Mouse (Mus musculus) MN1 (cell line): ENCODE results near the gene Ube2s.
A peak's percentile ranks its signal among the peaks of the same experiment; 100 is the strongest.
"Not testable (repeated sequence)": the region's sequence is repeated elsewhere in the genome, so short reads cannot be mapped to it uniquely, and the experiment has no call there.

Experiments
- DNase-seq: peaks from one replicate; pipeline ENCODE4 v3.0.0-alpha.2; 2016; ENCODE audit warnings: low spot score

Gene Ube2s

DNA sequence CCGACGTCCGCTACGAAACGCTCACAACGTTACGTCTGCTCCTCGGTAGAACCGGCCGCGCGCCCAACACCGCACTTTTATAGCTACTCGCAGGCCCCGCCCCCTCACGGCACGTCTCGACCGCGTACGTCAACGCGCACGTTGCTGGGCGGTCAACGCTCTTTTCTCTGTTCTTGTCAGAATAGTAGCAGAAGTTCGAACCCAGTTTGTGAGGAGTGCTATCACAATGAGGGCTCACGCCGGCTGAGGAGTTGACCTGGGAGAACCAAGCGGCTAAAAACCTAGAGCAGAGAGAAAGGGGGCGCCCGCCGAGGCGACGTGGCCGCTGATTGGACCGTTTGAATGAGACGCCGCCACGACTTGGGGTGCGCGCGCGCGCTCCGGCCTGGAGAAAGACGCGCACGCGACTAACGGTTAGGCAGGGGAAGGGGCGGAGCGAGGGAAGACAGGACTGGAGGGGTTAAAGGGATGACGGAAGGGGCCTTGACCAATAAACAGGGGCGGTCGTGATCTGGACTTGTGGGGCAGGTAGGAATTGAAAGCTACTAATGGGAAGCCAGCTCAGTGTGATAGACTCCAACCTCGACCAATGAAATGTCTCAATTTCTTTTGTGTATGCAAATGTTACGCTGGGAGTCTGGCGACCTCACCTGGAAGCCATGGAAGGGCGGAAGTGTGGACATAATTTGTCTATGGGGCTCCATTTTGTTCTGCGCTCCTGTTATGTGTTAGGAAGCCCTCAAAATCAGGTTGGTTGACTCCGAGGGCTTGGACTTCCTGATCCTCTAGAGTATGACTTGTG lies at the start of gene Ube2s:
Gene Ube2s, minus strand, starts transcription at position 288 of the 802 bp plus-strand sequence.
- DNase-seq = peak; percentile 98

DNA sequence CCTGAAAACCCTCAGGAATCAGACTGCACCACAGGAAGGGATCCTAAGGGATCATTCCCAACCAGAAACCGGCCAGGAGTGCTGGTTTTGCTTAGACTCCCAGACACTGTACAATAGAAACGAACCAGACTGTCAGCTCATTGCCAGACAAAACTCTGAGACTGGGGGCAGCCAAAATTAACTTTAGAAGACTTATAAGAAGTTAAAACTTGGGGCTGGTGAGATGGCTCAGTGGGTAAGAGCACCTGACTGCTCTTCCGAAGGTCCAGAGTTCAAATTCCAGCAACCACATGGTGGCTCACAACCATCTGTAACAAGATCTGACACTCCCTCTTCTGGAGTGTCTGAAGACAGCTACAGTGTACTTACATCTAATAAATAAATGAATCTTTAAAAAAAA lies 48.5 kb upstream of the Ube2s start:
- DNase-seq = not testable (repeated sequence)

DNA sequence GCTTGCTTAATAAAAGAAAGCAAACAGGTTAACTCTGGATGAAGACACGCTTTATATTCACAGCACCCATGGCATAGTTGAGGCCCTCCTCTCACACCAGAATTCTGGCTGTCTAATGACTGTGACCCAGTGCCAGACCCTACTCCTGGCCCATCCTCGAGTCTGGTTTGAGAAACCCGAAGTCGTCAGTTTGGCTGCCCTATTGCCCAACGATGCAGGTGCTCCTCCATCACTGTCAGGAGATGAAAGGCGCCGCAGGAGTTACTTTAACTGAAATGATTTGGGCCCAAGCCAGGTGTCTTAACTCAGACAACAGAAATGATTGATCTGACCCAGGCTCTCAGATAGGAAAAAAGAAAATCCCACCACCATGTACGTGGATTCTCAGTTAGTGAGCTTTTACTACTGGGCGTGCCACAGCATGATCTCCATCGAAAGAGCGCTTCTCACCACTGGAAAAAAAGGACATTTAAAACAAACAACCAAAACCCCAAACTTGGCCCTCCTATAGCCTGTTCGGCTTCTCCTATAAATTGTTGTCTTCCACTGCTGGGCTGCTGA lies 47.1 kb upstream of the Ube2s start:
- no peak for DNase-seq

DNA sequence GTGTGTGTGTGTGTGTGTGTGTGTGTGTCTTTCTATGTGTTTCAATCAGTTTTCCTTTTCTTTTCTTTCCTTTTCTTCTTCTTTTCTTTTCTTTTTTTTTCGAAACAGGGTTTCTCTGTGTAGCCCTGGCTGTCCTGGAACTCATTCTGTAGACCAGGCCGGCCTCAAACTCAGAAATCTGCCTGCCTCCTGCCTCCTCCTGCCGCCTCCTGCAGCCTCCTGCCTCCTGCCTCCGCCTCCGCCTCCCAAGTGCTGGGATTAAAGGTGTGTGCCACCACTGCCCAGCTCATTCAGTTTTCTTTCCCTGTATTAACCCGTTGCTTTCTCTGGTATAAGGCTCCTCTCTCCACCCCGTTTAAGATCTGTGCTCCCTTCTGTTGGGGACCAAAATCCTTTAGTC lies 44.9 kb upstream of the Ube2s start:
- no peak for DNase-seq

DNA sequence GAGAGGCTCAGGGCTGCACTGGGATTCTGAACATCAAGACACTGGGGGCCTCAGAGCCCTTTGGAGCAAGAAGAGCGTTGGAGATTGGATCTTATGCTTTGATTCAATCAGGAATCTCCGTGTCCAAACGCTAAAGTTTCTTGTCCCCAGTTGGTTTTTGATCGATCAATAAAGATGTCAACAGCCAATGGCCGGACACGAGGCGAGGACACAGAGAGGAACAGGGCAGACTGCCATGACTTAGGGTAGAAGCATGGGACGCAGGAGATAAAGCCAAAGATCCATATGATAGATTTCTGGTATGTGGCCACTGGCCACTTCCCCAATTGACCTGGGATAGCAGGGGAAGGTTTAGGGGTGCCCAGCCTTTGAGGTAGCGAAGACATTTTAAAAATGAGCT lies 44.1 kb upstream of the Ube2s start:
- no peak for DNase-seq

DNA sequence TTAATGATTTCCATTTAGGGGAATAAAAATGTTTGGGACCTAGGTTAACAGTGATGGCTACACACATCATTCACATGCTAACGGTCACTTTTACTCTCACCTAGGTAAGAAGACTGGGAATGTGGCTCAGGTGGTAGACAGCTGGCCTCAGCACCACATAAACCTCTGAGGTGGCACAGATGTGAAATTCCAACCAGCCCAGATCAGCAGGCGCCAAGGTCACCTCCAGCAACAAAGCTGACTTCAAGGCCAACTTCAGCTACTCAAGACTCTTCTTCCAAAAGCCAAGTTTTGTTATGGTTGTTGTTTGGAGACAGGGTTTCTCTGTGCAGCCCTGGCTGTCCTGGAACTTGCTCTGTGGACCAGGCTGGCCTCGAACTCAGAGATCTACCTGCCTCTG lies 41.2 kb upstream of the Ube2s start:
- no peak for DNase-seq

DNA sequence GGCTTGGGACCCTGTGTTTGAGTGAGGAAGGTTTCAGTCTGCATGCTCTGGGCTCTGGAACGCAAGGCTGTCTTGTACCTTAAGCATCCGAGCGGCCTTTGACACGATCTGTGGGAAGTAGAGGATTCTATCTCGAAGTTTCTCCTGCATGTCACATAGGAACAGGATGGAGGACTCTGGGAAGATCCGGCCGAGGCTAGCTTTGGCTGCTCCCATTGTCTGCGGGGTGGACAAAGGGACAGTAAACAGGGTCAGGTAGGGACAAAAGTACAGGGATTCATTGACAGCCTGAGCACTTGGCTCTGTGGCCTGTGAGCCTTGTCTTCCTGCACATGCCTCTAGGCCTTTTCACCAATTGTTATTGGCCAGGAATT lies 38.9 kb upstream of the Ube2s start:
- DNase-seq = no peak

DNA sequence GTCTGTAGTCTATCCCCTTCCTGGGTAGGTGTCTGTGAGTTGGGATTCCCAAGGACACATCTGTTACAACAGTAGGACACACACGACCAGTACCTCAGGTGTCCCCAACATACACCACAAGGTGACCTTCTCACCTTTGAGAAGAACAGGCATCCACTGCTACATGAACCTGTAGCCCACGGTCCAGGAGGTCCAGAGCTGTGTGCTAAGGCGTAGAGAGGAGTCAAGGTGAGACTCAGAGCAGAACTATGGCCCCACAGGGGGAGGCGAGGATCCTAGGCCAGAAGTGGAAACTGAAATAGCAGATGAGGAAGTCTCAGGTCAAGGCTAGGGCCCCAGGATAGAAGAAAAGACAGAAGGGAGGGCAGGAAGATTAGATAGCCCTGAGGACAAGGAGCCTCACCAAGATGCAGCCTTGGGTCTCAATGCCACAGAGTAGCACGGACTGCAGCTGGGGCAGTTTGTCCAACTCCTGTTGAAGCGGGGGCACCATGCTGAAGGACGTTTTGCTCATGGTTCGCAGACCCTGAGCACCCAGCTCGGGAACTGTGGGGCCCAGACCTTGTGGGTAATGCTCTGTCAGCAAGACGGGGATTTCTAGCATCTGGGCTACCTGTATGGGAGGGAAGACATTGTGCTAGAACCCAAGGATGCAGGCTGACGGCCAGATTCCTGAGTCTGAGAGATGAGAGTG lies 38.4 kb upstream of the Ube2s start:
- no peak for DNase-seq

DNA sequence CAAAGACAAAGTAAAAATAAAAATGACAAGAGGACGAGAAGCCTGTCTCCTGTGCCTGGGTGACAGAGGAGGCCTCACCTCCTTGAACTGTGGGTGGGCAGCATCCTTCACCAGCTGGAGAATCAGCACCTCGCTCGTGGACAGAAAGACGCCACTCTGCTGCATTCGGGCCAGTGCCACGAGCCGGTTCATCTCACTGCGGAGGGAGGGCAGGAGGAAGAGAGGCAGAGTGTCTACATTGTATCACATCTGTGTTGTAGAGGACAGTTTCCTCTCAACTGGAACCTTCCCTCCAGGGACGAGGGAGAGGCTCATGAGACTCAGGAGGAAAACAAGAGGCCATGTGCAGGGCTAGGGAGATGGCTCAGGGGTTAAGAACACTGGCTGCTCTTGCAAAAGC lies 37.0 kb upstream of the Ube2s start:
- DNase-seq = no peak

DNA sequence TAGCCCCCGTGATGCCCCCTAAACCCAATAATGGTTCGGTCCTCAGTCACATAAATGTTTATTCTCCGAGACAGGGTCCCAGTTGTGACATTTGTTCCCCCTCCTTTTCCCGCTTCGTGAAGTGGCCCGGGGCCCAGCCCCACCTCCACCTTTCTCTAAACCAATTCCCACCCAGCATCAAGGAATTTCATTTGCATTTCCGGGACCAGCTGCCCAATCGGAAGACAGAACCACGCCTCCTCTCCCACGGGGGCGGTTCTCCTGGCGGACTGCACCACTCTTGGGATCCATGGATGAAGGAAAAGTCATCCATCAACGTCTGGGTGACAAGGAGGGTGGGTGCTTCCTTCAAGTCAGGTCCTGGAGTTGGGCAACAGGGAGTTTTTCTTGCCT lies 32.5 kb upstream of the Ube2s start:
- DNase-seq = peak; percentile 92

DNA sequence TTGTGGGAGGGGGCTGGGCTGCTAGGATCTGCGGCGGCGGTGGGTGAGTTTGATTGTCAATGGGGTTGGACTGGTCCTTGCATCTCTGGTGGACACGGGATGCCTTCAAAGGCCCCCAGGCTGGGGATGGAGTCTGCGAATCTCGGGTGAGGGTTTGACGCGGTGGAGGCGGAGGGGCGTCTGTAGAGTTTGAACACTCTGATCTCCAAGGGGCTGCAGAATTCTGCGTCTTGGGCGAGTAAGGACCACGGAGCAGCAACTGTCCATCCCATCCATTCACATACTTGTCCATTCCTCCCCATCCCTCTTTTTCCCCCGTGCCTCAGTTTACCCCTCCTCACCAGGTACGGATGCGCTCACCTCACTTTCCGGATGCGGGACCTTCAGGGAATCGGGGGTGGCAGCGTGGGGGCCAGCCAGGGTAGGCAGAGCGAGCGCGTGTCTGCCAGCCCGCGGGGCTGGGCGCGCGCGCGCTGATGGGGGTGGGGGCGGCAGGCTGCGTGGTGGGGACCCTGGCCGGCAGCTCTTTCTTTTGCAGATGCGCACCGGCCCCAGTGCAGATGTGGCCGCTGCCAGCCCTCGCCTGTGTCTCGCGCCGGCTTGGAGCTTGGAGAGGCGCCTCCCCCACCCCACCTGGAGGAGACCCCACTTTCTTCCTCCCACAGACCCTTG lies 32.0 kb upstream of the Ube2s start, which contains the start of gene Shisa7:
Gene Shisa7, minus strand, starts transcription at position 452 of the 672 bp plus-strand sequence.
- DNase-seq = no peak

DNA sequence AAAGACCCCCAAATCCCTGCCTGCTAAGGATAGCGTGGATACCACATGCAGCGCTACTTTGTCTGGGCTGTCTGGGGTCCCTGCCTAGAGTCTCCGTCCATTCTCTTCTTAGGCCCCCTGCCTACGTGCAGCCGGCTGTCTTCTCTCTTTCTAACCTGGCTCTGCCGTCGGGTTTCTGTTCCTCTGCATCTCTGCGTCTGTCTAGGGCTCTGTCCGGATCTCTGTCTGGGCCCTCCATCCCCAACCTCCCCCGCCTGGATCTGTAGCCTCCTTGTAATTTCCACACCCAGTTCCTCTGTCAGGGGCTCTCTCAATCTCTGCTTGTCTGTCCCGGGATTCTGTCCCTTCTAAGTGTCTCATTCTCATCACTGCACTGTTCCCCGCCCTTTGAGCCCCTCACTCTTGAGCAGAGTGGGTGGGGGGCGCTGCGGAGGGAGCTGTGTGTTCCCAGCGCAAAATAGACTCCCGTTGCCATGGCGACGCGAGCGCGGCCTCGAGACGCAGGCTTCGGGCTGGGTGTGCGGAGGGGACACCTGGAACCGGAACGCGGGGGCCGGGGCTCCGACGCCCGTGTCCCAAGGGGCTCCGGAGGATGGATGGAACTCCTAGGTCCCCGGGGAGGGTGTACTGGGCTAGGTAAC lies 31.3 kb upstream of the Ube2s start:
- DNase-seq = peak; percentile 69

DNA sequence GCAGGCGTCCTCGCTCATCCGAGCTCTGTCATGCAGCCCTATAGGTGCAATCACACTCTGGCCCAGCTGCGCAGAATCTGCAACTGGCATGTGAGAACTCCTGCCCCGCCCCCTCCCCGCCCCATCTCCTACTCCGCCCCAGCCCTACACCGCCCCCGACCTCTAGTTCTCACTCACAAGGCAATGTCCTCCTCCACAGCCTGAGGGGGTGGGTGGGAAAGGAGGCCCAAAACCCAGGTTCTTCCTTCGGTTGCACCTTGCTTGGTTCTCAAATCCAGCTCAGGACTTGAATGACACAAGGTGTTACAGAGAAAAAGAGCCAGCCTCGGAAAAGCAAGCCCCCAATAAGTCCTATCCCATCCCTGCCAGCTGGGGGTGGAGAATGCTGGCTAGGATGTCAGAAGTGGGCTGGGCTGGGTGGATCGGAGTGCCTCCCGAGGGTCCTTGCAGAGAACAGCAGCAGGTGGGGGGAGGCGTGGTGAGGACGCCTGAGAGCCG lies 30.3 kb upstream of the Ube2s start:
- peak; percentile 75 for DNase-seq

DNA sequence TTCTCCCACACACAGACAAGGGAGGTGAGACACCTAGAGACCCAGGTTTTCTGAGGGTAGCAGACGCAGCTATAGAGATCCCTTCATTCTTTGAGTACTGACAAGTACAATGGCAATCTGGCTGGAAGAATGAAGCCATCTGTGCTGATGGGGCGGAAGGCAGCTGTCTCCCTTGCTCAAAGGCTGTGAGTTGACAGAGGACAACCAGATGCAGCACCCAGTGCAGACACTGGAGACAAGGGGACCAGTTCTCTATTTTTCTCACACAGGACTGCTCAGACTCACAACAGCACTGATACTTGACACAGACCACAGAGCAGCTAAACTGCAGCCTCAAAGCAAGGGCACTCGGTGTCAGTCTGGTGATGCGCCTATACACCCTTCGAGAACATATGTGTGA lies 29.7 kb upstream of the Ube2s start:
- DNase-seq = peak; percentile 35

DNA sequence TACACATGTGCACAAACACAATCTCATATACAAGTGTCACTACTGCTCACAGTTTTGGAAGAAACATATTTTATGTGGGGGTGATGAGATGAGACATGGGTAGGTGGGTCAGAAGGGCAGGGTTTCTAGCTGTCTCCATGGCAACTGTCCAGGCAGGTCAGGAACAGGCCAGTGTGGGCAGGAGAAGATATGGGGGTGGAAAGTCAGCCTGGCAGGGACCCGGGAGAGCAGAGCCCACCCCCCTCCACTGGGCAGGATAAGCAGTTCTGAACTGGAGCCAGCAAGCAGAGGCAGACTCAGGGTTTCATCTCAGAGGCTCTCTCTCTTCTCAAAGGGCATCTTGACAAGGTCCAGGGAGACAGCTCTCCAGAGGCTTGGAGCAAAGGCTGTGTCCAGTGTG lies 25.2 kb upstream of the Ube2s start:
- peak; percentile 32 for DNase-seq

DNA sequence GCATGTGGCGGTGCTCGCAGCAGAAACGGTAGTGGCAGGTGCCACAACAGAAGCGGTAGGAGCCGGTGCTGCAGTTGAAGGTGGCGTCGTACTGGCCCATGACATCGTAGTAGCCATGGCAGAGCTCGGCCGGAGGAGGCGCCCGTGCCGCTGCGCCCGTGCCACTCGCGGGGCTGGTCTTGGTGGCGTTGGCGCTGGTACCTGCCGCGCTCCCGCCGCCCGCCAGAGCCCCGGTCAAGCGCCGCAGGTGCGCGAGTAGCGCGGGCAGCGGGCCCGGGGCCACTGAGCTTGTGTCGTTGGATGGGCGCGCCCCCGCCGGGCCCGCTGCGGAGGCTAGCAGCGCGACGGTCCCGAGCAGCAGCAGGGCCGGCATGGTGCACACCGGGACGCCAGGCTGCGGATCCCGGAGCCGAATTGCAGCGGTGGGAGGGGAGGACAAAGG lies 24.0 kb upstream of the Ube2s start:
- DNase-seq = peak; percentile 82

DNA sequence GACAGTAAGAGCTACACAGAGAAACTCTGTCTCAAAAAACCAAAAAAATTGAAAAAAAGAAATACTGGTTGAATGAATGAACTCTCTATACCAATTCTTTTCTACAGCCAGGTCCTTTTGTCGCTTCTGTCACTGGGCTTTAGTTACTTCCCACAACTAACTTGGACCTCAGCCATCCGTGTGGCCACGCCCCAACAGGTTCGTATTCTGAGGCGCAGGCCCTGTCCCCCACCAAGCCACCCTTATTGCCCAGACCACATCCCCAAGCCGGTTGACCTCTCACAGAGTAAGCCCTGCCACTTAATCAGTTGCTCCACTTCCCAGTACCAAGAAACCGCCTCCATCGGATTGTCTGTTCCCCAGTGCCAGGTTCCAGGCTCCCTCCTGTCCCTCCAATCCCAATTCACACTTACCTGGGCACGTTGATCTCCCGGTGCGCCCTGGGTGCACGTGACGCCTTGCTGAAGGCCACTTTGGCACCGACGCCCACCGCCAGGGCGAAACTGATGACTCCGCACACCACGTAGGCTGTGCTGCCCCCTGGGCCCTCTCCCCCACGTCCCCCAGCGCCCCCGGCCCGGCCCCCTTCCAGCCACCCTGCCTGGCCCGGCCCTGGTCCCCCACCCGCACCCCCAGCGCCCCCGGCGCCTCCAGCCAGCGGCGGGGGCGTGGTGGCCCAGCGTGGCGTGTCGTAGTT lies 23.4 kb upstream of the Ube2s start:
- DNase-seq = no peak

DNA sequence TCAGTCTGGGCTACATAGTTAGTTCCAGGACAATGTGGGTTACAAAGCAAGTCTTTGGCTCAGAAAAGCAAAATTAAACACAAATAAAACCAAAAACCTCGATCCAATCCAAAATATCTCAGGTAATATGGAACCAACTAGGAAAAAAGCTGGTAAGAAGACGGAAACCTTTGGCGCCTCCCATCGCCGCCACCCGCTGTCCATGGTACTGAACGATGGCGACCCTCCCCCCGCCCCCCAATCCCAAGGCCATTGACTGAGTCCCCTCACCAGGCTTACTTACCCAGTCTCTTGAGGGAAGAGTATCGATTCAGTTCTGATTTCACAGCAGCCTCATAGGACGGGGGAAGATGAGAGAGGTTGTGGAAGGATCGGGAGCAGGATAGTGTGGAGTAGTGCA lies 18.1 kb upstream of the Ube2s start:
- no peak for DNase-seq

DNA sequence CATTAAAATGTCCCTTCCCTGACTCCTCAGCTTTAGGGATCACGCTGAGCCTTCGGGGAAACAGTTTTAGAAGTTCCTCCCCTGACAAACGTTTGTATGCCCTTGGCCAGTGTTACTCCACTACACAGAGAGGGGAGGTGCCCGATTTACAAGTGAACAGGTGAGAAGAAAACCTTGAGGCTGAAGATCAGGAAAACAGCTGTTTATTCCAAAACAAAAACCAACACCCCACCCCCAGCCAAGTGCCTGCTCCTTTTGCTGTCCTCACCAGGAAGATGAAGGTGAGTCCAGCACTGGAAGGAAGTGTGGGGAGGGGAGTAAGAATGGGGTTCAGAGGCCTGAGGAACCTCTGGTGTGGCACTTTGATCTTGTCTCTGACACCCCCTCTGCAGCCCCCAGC lies 13.0 kb upstream of the Ube2s start:
- DNase-seq = no peak

DNA sequence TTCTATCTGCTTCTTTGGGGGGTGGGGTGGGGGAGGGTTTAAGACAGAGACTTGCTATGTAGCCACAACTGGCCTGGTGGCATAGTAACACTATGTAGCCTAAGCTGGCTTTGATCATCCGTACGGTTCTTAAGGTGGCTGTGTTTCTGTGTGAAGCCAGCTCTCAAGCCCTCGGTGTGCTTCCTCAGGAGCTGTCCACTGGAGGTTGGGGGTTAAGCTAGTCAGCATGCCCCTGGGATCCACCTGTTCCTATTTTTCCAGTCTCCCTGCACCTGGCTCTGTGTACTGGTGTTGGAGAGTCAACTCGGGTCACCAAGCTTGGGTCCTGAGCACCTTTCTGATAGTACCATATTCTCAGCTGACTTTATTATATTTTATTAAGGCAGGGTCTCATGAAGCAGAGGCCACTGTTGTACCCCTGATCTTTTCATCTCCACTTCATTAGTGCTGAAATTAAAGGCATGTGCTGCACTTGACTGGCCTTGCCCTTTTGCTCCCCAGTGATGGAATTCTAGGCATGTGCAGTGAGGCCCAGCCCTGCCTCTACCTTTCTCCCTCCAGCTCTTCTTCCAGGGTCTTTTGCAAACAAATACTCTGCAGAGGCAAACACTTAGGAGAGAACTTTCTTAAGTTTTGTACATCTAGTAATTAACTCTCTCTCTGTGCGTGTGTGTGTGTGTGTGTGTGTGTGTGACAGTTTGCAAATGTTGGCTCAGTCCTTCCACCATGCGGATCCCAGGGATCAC lies 9.9 kb upstream of the Ube2s start:
- no peak for DNase-seq

DNA sequence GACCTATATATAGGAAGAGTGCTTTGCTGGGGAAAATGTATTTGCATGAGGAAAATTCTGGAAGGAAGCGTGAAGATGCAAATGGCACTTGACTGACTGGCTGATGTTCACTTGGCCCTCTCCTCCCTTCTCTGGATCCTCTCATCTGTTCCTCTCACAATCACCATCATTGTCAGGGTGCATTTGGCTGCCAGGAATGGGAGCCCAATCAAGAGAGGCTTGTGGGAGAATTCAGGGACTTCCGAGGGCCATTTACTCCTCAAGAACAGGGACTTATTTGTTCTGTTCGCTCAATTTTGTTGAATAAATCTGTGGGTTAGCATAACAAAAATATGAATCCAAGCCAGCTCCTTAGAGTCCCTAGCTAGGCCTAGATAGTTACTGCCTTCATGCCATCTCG lies 9.3 kb upstream of the Ube2s start:
- no peak for DNase-seq
